Mouse (Mus musculus) cerebellum, adult 9-10 months (tissue): Measurements from ENCODE around the gene Tmem138.
A peak's percentile ranks its signal among the peaks of the same experiment; 100 is the strongest.

Experiments
- DNase-seq: peaks from one replicate; pipeline ENCODE4 v3.0.0; 2022

The Tmem138 gene

DNA sequence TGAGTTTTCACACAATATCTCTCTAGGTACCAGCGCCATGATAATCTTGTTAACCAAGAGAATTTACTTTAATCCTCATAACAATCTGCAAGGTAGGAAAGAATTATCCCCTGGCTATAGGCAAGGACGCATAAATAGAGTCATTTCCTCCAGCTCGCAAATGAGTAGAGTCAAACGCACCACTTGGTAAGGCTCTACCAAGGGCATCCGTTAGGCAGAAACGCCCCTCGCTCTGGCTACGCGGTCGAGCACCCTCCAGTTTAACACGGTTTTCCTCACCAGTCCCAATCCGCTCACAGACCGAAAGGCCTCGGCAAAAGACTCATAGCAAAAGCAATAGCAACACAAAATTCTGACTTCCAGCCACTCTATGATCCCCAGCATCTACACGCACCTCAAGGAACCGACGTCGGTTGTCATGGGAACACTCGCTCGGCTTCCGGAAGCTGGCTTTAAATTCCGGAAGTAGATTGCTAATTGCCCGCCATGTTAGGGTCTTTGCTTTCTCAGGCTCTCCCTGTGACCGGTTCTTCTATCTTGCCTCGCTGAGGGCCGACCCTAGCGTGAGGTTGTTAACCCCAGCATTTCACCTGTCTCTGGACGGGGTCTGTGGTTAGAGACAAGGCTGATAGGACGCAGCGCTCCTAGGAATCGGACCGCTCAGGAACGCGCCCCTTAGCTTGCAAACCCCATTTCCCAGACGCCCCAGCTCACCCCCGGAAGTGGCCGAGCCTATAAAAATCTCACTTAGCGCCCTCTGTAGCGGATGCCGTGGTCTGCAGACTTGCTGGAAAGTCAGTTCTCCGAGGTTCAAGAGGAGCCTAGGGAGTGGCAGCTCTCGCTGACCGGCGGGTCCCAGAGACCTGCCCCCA is at the start of gene Tmem138, which contains the start of gene Cyb561a3:
Tmem138 (minus strand) TSS at position 673 of the 872 bp plus-strand sequence.
Cyb561a3 (plus strand) TSS at position 483 of the 872 bp plus-strand sequence.
- DNase-seq = peak; percentile 92

GRCm38 (mm10) chr19:10608573-10609240 is 31.5 kb upstream of the Tmem138 start:
- no peak for DNase-seq

GRCm38 (mm10) chr19:10605901-10606622 is 28.9 kb upstream of the Tmem138 start:
- DNase-seq = peak; percentile 34

DNA sequence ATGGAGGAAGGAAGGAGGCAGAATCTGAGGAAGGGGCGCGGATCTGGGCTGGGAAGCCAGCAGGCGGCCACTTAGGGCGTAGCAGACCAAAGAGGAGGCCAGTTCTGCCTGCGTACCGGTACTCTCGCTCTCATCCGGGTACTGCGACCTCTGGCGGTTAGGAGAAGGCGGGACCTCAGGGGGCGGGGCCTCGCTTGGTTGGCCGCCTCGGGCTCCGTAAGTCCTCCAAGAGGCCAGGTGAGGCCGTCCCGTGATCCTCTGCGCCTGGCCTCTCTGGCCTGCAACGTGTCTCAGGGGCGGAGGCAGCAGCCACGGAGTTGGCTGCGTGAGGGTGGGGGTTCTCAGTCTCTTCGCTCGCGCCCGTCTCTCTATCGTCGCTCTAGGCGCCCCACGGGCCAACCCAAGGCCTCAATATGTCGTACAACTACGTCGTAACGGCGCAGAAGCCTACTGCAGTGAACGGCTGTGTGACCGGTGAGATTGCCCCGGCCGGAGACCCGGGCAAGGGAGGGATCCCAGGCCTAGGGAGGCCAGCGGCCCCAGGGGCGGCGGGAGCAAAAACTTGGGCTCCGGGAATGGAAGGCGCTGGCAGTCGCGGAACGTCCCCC is 28.2 kb upstream of the Tmem138 start, which contains the start of the genes Ddb1 and Tkfc:
Ddb1 (plus strand) TSS at position 35 of the 608 bp plus-strand sequence.
Tkfc (minus strand) TSS at position 362 of the 608 bp plus-strand sequence.
- peak; percentile 99 for DNase-seq

GRCm38 (mm10) chr19:10604534-10604933 is 27.4 kb upstream of the Tmem138 start:
- DNase-seq = peak; percentile 34

DNA sequence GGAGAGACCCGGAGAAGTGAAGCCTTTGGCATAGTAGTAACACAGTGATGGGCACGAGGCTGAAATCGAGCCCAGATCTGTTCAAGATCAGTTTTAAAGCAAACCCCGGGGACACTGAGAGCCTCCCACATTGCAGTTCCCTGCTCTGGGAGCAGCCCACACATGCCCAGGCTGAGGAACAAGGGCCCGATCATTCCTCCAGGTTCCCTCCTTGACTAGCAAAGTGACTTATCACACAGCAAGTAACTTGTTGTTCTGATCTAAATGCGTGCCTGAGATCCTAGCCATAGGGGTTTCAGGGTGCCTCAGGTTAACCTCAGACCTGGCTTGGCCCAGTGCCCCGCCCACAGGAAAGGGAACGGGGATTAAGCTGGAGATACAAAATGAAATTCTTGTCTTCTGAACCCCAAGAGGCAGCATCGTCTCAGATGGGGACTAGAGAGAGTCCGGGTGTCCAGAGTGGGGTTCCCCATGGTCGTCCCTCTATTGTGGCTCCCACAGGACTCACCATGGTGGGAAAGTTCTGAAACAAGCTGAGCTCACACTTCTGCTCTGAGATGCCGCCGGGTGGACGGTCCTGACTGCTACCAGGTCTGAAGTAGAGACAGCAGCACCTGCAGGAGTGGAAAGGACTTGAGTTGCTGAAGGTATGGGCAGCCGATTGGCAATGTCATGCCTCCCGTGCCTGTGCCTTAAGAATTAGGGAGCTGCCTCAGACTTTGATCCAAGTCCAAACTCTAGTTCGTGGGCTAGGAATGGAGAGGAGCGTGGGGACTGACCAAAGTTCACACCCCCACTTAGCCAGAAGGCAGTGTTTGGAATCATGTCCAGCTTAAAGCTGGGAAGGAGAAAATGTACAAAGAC is 26.7 kb upstream of the Tmem138 start:
- peak; percentile 58 for DNase-seq

- DNase-seq = peak; percentile 92
Measured at GRCm38 (mm10) chr19:10602787-10603186, 25.6 kb upstream of the Tmem138 start.

DNA sequence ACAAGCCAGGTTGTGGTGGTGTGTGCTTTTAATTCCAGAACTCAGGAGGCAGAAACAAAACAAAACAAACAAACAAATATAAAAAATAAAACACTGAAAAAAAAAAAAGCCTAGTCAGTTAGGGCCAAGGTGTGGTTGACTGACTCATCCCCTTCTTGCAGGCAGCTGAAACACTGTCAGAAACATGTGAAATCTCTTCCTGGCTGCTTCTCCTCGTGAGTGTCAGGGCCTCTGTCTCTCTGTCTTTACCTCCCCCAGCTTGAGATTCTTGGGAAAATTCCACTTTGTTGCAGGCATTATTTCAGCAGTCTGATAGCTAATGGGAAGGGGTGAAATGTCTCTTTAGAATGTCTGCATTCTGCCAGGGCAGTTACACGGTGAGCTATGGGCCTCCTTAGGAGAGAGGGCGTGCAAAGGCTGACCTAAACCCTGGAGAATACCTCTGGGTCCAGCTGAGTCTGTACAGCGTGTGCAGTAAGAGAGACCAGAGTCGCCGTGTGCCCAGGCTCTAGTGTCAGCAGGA is 25.1 kb upstream of the Tmem138 start:
- no peak for DNase-seq

DNA sequence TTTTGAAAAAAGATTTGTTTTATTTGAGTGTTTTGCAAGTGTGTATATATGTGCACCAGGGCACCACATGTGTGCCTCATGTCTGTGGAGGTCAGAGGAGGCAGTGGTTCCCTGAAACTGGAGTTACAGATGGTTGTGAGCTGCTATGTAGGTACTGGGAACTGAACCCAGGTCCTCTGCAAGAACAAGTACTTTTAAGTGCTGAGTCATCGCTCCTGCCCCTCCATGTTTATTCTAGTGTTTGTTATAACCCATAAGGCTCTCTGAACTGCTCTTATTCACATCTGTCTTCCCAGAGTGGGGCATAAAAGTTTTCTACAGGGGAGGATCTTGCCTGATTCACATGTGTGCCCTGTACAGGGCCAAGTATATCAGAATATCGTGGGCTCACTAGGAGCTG is 22.5 kb upstream of the Tmem138 start:
- no peak for DNase-seq

GRCm38 (mm10) chr19:10598188-10598587 is 21.0 kb upstream of the Tmem138 start:
- DNase-seq = no peak

DNA sequence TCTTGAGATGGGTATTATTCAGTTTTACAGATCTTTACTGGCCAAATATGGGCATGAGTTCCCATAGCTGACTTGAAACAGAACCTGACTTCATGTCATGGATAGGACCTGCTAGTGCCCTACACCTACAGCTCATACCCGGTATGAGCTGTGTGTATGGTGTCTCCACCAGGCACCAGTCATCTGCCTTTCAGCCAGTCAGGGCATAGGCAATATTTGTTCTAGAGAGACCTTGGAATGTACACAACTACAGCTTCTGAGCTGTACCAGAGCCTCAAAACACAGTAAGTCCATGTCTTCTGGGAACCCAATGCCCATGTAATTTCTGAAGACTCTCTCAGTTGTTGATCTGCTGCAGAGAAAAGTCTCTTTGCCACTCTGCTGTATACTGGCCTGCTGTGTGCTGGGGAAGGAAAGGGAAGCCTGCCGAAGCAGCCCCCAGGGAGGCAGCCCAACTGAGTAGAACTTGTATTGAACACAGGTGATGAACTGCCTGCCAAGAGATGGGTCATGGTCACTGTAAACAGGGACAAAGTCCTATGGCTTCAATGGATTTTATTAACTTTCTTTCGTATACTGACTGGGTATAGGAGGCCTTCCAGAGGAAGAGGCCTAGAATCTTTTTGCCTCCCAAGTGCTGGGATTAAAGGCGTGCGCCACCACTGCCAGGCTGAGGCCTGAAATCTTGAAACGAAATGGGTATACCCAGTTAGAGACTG is 14.7 kb upstream of the Tmem138 start:
- DNase-seq = no peak

DNA sequence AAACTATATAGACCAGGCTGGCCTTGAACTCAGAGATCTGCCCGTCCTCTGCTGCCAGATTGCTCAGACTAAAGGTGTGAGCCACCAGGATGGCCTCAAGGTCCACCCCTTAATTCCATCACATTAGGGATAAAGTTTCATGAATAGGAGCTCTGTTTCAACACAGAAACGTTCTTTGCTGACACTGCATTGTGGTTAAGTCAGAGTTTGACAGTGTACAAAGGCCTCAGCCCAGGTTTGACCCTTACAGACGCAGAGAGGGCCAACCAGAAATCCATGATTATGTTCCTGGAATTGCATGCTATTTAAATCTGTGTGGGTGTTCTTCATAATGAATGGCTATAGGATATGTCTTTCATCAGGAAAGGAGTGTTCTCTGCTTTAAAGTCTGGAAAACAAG is 13.1 kb upstream of the Tmem138 start:
- DNase-seq = no peak

DNA sequence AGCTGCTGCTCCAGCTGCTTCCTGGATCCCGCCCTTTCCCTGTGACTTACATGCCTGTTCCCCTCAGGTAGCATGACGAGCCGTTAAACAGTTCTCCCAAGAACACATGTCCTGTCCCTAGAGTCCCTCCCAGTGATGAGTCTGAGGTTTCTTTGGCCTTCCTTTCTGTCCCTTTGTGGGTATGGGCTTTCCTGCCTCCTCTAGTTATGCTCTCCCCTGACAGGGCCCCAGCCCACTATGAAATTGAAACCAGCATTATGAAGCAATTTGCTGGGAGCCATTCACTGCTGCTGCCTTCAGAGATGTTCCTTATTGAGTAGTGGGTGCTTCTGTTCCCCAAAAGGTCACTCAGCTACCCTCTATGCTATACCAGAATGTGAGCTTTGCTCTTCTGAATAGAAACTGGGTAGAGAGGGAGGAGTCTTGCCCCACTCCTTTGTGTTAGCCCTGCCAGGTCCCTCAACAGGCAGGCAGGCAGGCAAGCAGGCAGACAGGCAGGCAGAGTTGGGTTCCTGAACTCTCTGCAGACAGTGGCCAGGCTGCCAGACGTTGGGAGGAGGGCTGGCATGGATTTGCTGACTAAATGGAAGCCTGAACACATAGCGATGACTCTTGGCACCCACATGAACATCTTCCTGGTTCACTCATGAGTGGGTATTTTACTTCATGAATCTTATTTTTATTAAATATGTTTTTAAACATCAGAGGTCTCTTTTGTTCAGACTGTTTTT is 12.1 kb upstream of the Tmem138 start:
- DNase-seq = no peak

DNA sequence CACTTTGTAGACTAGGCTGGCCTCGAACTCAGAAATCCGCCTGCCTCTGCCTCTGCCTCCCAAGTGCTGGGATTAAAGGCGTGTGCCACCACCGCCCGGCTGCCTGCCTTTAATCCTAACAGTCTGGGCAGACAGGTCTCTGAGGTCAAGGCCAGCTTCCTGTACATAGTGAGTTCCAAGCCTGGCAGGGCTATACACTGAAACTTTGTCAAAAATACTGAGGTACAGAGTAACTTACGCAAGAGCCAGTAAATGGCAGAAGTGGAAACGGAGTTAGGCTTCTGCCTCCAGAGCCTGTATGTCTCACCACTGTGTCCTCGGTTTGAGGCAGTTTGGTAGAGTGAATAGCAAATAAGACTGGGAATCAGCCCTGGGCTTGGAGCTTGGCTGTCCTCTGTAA is 10.1 kb upstream of the Tmem138 start:
- no peak for DNase-seq

DNA sequence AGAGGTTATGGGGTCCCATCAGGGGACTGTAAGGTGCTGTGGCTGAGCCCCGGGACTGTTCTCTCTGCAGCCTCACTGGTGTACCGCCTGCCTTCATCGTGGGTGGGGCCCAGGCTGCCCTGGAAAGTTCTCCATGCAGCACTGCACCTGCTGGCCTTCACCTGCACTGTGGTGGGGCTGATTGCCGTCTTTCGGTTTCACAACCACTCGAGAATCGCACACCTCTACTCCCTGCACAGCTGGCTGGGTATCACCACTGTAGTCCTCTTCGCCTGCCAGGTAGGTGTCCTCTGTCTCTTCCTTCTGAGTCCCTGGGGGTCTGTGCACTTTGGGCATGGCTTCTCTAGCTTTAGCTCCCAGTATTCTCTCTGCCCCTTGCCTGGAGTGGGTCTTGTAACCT is 8.0 kb upstream of the Tmem138 start:
- DNase-seq = no peak

DNA sequence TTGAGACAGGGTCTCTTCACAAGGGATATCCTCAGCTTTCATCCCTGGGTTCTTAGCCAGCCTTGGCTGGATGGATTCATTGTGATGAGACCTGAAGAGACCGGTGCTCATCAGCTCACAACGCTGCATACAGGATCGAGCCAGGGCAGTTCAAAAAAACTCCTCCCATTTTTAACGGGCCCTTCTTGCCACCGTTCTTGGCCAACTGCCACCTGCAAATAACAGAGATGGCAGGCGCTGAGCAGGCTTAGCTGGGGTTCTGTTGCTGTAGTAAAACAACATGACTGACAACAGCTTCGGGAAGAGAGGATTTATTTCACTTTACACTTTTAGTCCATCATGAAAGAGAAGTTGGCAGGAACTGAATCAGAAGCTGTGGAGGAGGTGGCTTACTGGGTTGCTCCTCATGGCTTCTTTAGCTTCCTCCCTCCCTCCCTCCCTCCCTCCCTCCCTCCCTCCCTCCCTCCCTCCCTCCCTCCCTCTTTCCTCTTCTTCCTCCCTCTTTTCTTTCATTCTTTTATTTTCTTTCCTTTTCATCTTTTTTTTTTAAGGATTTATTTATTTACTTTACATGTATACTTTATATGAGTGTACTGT is 6.5 kb upstream of the Tmem138 start:
- no peak for DNase-seq

GRCm38 (mm10) chr19:10581984-10582383 is 4.8 kb upstream of the Tmem138 start:
- DNase-seq = no peak

GRCm38 (mm10) chr19:10580761-10581160 is 3.6 kb upstream of the Tmem138 start:
- DNase-seq = no peak

- no peak for DNase-seq
Measured at GRCm38 (mm10) chr19:10580102-10580501, 2.9 kb upstream of the Tmem138 start.

GRCm38 (mm10) chr19:10569627-10570026 is 7.5 kb downstream of the Tmem138 start:
- no peak for DNase-seq
